Mouse (Mus musculus): ENCODE measurements around the gene Pnmt. TPM values are rescaled to one million over a fixed set of nuclear protein-coding genes. Genes with fewer than 3 reads are reported as not detected.
"Not testable (repeated sequence)": the region's sequence is repeated elsewhere in the genome, so short reads cannot be mapped to it uniquely, and the experiment has no call there.

Gene Pnmt
- polyA plus RNA-seq, 1 experiment from 2014 or later, result 2.2 TPM

DNA sequence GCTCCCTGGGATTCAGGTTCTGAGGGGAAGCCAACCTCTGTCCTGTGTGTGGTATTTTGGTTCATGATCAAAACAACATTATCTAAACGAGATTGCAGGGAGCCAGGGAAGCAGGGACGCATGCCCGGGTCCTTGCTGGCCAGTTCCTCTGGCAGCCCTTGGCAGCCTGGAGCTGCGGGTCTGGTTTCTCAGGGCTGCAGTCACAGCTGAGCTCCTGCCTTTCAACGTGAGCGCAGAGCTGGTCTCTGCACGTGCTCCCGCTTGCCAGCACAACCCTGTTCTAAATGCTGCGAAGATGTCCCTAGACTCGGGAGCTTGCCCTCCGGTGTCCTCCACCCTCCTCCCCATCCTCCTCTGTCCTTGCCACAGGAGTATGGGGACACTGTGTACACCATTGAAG, 8.5 kb upstream of the Pnmt start:
- H3K4me3 ChIP-seq (ENCODE audit: low read length), result no peak overlapping the region
- H3K27me3 ChIP-seq (ENCODE audit: control insufficient read depth, insufficient read depth, low read length), result no peaks in the 10 kb centered on the region
- H3K9me3 ChIP-seq (ENCODE audit: control insufficient read depth, low read length), result no peaks in the 10 kb centered on the region
- no peaks in the 10 kb centered on the region for H3K4me1 ChIP-seq (ENCODE audit: control insufficient read depth, insufficient read depth, low read length)
- no peak overlapping the region for H3K27ac ChIP-seq (ENCODE audit: low read depth, low read length)
- no peak for ATAC-seq (ENCODE audit: low FRiP score, low TSS enrichment)
- 86% methylated on average over 11 of the region's 11 CpGs for WGBS
- H3K9ac ChIP-seq (ENCODE audit: low read depth, low read length), result no peak overlapping the region
- no peak overlapping the region for H3K4me2 ChIP-seq (replicated peaks; ENCODE audit: low read depth, low read length)
- H3K36me3 ChIP-seq (ENCODE audit: control insufficient read depth, insufficient read depth, low read length), result peaks cover 68% of the 10 kb centered on the region

DNA sequence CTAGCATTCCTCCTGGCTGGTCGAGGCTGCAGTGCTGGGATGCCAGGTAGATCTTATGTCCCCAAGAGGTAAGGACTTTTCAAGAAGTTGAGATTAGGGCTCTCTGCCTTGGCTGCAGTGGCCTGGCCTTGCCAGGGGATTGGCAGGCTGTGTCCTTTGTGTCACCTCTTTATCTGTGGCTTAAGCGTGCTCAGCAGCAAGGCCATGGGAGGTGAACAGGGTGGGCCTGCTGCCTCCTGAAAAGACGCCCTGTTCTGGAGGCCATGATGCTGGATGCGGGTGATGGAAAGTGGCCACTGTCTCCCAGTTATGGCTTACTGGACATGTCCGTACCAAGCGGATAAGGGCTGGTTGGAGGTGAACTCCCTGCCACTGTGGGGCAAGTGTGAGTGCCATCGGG, 6.9 kb upstream of the Pnmt start:
- Histone ChIP-seq H3K36me3 (ENCODE audit: control insufficient read depth, insufficient read depth, low read length) (peaks cover 63% of the 10 kb centered on the region), H3K27ac (ENCODE audit: low read depth, low read length) (no peak overlapping the region), H3K9ac (ENCODE audit: low read depth, low read length) (no peak overlapping the region), H3K4me3 (ENCODE audit: low read length) (no peak overlapping the region), H3K9me3 (ENCODE audit: control insufficient read depth, low read length) (no peaks in the 10 kb centered on the region), H3K4me2 (replicated peaks; ENCODE audit: low read depth, low read length) (no peak overlapping the region), H3K27me3 (ENCODE audit: control insufficient read depth, insufficient read depth, low read length) (no peaks in the 10 kb centered on the region; the same call in 1 of the 2 replicates), H3K4me1 (ENCODE audit: control insufficient read depth, insufficient read depth, low read length) (no peaks in the 10 kb centered on the region)
- no peak for ATAC-seq (ENCODE audit: low FRiP score, low TSS enrichment)
- 87% methylated on average over 7 of the region's 7 CpGs for WGBS

DNA sequence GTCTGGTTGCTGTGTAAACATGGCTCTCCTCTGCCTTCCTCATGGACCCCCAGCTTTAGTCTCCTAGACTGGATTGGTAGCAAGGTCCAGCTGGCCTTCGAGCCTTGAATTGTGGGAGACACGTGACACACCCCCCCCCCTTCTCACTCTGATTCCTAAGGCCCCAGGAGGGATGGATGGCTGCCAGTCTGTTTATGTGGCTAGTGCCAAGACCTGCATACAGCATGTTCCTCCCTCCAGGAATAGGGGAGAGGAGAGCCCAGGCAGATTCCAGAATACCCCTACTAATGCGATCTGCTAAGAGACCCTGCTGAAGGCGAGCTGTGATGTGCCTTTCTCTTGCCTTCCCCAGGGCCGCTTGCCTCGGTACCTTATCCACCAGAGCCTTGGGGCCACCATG, 6.1 kb upstream of the Pnmt start:
- Histone ChIP-seq H3K4me1 (ENCODE audit: control insufficient read depth, insufficient read depth, low read length) (no peaks in the 10 kb centered on the region), H3K9me3 (ENCODE audit: control insufficient read depth, low read length) (no peaks in the 10 kb centered on the region), H3K9ac (ENCODE audit: low read depth, low read length) (no peak overlapping the region), H3K27me3 (ENCODE audit: control insufficient read depth, insufficient read depth, low read length) (no peaks in the 10 kb centered on the region; the same call in 1 of the 2 replicates), H3K27ac (ENCODE audit: low read depth, low read length) (no peak overlapping the region), H3K4me3 (ENCODE audit: low read length) (no peak overlapping the region), H3K4me2 (replicated peaks; ENCODE audit: low read depth, low read length) (no peak overlapping the region), H3K36me3 (ENCODE audit: control insufficient read depth, insufficient read depth, low read length) (peaks cover 55% of the 10 kb centered on the region)
- ATAC-seq (ENCODE audit: low FRiP score, low TSS enrichment), result no peak
- WGBS, result 82% methylated on average over 6 of the region's 6 CpGs

DNA sequence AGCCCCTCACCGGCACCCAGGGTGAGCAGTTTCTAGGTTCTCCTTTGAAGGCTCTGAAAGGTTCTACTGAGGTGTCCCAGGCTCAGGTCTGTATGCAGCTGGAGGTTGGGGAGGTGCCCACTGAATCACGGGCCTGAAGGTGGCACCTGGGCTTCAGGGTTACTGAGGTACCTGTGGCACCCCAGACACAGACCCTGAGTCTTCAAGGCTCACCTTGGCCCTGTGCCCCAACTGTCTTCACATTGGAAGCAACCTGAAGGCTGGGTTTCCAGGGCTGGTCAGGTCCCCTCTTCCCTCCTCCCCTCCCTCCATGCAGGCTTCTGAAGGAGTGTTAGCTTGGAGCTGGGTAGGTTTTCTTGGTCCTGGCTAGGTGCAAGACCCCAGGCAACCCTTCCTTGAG, 4.6 kb upstream of the Pnmt start:
- Histone ChIP-seq H3K9me3 (ENCODE audit: control insufficient read depth, low read length) (no peaks in the 10 kb centered on the region), H3K27ac (ENCODE audit: low read depth, low read length) (no peak overlapping the region), H3K4me3 (ENCODE audit: low read length) (no peak overlapping the region), H3K36me3 (ENCODE audit: control insufficient read depth, insufficient read depth, low read length) (peaks cover 44% of the 10 kb centered on the region), H3K9ac (ENCODE audit: low read depth, low read length) (no peak overlapping the region), H3K4me1 (ENCODE audit: control insufficient read depth, insufficient read depth, low read length) (no peaks in the 10 kb centered on the region; the same call in 1 of the 2 replicates), H3K4me2 (replicated peaks; ENCODE audit: low read depth, low read length) (no peak overlapping the region), H3K27me3 (ENCODE audit: control insufficient read depth, insufficient read depth, low read length) (peaks cover 7% of the 10 kb centered on the region)
- 86% methylated on average over 2 of the region's 2 CpGs for WGBS
- no peak for ATAC-seq (ENCODE audit: low FRiP score, low TSS enrichment)

DNA sequence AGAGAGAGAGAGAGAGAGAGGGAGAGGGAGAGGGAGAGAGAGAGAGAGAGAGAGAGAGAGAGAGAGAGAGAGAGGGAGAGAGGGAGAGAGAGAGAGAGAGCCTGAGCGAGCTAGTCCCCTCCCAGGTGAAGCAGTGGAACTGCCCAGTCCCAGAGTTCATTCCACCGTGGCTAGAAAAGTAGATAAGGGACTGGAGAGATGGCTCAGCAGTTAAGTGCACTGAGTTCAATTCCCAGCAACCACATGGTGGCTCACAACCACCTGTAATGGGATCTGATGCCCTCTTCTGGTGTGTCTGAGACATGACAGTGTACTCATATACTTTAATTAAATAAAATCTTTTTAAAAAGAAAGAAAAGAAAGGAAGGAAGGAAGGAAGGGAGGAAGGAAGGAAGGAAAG, 3.8 kb upstream of the Pnmt start:
- H3K4me2 ChIP-seq (replicated peaks; ENCODE audit: low read depth, low read length); H3K27ac ChIP-seq (ENCODE audit: low read depth, low read length); H3K9ac ChIP-seq (ENCODE audit: low read depth, low read length); ATAC-seq (ENCODE audit: low FRiP score, low TSS enrichment); H3K4me1 ChIP-seq (ENCODE audit: control insufficient read depth, insufficient read depth, low read length); H3K4me3 ChIP-seq (ENCODE audit: low read length); H3K9me3 ChIP-seq (ENCODE audit: control insufficient read depth, low read length): not testable (repeated sequence)
- H3K36me3 ChIP-seq (ENCODE audit: control insufficient read depth, insufficient read depth, low read length), result peaks cover 36% of the 10 kb centered on the region
- H3K27me3 ChIP-seq (ENCODE audit: control insufficient read depth, insufficient read depth, low read length), result peaks cover 15% of the 10 kb centered on the region
- 38% methylated on average over 2 of the region's 2 CpGs for WGBS

DNA sequence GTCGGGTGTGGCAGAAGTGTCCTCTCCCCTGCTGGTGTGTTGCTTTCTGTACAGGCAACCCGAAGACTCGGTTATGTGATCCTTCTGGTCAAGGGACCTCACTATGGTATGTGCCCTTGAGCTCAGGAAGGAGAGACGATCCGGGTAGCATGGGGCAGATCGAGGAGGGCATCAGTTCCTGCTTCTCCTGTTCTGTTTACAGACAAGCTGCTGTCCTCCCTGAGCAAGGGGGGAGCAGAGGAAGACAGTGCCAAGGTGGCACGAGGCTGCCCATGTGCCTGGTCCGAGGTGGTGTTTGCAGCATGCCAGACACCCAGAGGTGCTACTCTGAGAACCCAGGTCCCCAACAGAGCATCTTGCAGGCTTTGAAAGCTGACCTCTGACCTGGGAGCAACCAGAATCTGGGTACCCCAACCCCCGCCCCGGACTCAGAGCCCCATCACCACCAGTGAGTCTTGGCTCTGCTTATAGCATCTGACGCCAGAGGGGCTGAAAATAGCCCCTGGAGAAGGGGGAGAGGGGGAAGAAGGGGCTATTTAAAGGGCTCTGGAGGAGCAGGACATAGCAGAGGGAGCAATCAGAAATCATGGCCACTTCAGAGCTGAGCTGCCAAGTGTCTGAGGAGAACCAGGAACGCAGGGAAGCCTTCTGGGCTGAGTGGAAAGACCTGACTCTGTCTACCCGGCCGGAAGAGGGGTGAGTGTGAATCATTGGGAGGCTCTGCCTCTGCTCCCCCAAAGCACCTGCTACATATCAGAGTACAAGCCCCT, 2.8 kb upstream of the Pnmt start, which contains the start of gene Tcap:
Gene Tcap, plus strand, starts transcription at position 551 of the 770 bp plus-strand sequence.
- H3K9ac ChIP-seq (ENCODE audit: low read depth, low read length), result 0 out of 2 replicates have a peak within 1 kb of the TSS, but pooled peaks have one; percentile 12
- WGBS, result 47% methylated on average over 14 of the region's 14 CpGs
- H3K27ac ChIP-seq (ENCODE audit: low read depth, low read length), result peak within 1 kb of the TSS; percentile 69
- peaks cover 3% of the 10 kb centered on the region; the same call in 1 of the 2 replicates for H3K4me1 ChIP-seq (ENCODE audit: control insufficient read depth, insufficient read depth, low read length)
- no peaks in the 10 kb centered on the region for H3K9me3 ChIP-seq (ENCODE audit: control insufficient read depth, low read length)
- no peak within 1 kb of the TSS for H3K4me3 ChIP-seq (ENCODE audit: low read length)
- ATAC-seq (ENCODE audit: low FRiP score, low TSS enrichment), result peak; percentile 21
- H3K4me2 ChIP-seq (replicated peaks; ENCODE audit: low read depth, low read length), result no peak within 1 kb of the TSS
- H3K36me3 ChIP-seq (ENCODE audit: control insufficient read depth, insufficient read depth, low read length), result peaks cover 26% of the 10 kb centered on the region
- H3K27me3 ChIP-seq (ENCODE audit: control insufficient read depth, insufficient read depth, low read length), result peaks cover 23% of the 10 kb centered on the region

DNA sequence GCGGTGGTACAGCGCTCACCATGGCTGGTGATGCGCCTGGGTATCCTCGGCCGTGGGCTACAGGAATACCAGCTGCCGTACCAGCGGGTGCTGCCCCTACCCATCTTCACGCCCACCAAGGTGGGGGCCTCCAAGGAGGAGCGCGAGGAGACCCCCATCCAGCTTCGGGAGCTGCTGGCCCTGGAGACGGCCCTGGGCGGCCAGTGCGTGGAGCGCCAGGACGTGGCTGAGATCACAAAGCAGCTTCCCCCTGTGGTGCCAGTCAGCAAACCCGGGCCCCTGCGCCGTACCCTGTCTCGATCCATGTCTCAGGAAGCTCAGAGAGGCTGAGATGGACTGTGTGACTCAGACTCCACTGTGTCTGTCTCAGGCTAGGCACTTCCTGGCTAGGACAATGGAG, 2.0 kb upstream of the Pnmt start:
- H3K27ac ChIP-seq (ENCODE audit: low read depth, low read length), result peak overlapping the region; percentile 69
- no peaks in the 10 kb centered on the region for H3K9me3 ChIP-seq (ENCODE audit: control insufficient read depth, low read length)
- H3K4me3 ChIP-seq (ENCODE audit: low read length), result no peak overlapping the region
- no peak for ATAC-seq (ENCODE audit: low FRiP score, low TSS enrichment)
- no peak overlapping the region for H3K4me2 ChIP-seq (replicated peaks; ENCODE audit: low read depth, low read length)
- WGBS, result 79% methylated on average over 20 of the region's 20 CpGs
- peaks cover 23% of the 10 kb centered on the region for H3K27me3 ChIP-seq (ENCODE audit: control insufficient read depth, insufficient read depth, low read length)
- H3K9ac ChIP-seq (ENCODE audit: low read depth, low read length), result 0 out of 2 replicates have a peak overlapping the region, but pooled peaks have one; percentile 12
- peaks cover 18% of the 10 kb centered on the region for H3K36me3 ChIP-seq (ENCODE audit: control insufficient read depth, insufficient read depth, low read length)
- peaks cover 3% of the 10 kb centered on the region; the same call in 1 of the 2 replicates for H3K4me1 ChIP-seq (ENCODE audit: control insufficient read depth, insufficient read depth, low read length)

DNA sequence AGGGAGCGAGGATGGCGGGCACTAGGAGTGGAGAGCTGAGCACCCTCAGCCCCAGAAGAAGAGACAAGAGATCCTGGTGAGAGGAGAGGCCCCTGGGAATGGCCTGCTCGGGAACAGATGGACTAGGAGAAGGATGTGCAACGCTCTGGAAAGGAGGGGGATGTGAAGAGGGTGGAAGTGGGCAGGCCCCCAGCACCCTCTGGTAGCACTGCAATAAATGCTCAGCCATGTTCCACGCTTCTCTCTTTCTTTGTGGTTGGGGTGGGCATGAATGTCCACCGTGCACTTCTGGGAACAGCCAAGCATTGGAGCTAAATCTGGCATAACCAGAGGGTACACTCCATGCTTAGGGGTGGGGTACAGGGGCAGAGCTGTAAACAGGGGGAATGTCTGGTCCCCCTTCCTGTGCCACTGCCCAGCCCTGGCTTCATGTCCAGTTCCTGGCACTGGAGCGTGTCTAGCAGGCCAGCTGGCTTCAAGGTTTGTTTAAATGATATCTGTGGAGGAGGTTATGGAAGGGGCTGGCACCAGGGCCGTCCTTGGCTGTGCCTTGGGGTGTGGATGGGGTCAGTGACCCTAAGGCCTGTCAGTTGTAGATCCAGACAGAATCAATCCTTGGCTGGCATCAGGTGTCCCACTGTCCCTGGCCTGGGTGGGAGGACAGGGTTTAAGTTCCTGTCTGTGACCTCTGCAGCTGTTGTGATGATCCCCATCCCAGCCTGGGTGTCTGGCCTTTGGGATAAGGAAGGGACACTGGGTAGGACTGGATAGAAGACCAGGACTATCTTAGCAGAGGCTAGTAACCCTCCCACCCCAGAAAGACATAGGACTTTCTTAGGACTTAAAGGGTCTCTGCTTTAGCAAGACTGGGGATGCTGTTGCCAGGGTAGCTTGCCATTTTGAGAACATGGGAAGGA, 1.3 kb upstream of the Pnmt start:
- WGBS, result 44% methylated on average over 8 of the region's 8 CpGs
- Histone ChIP-seq H3K9ac (ENCODE audit: low read depth, low read length) (0 out of 2 replicates have a peak overlapping the region, but pooled peaks have one; percentile 12), H3K36me3 (ENCODE audit: control insufficient read depth, insufficient read depth, low read length) (peaks cover 10% of the 10 kb centered on the region), H3K4me1 (ENCODE audit: control insufficient read depth, insufficient read depth, low read length) (peaks cover 3% of the 10 kb centered on the region; the same call in 1 of the 2 replicates), H3K9me3 (ENCODE audit: control insufficient read depth, low read length) (no peaks in the 10 kb centered on the region), H3K4me3 (ENCODE audit: low read length) (no peak overlapping the region), H3K27me3 (ENCODE audit: control insufficient read depth, insufficient read depth, low read length) (peaks cover 23% of the 10 kb centered on the region), H3K4me2 (replicated peaks; ENCODE audit: low read depth, low read length) (no peak overlapping the region), H3K27ac (ENCODE audit: low read depth, low read length) (peak overlapping the region; percentile 69)
- ATAC-seq (ENCODE audit: low FRiP score, low TSS enrichment), result peak; percentile 69
